Comparison of ENCODE assay signal across 23 mouse cellular contexts in the genomic region with DNA sequence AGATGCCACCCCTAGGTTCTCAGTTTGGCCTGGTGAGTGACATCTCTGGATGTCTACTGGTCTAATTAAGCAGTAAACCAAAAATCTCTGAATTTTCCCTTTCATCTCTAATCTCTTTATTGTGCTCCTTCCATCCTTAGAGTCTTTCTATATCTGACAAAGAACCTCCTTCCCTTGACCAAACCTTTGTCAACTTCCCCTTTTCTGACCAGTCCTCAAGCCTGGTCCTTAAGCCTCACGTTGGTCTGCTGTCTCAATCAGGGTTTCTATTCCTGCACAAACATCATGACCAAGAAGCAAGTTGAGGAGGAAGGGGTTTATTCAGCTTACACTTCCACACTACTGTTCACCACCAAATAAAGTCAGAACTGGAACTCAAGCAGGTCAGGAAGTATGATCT.
"Had no signal": no experiment of that assay in that cellular context is flagged by ENCODE, and none has a peak within 500 bp of the region (broad histone marks: within the 10 kb centered on the region; RNA-seq: fewer than 3 reads in every experiment).

No protein-coding gene starts in this region.

- H3K27ac ChIP-seq: intestine, embryonic 15.5 days; kidney, embryonic 15.5 days; left cerebral cortex, adult 2 months; liver, embryonic 14.5 days; lung, embryonic 15.5 days; midbrain, embryonic 10.5 days; neural tube, embryonic 13.5 days; stomach, embryonic 15.5 days had no signal

- ATAC-seq: intestine, embryonic 15.5 days had no signal

- DNase-seq: kidney, adult 11 months; kidney, adult 8-10 months; kidney, postnatal 10 days; kidney, postnatal 36 days; layer of hippocampus, postnatal 36 days; lung, adult 18-20 months; lung, postnatal 10 days; lung, postnatal 36 days; midbrain, embryonic 14.5 days; right cerebral cortex, adult 18-20 months; right cerebral cortex, postnatal 14 days; right cerebral cortex, postnatal 4 days; thymus, postnatal 25 days had no signal

- H3K4me1 ChIP-seq: intestine, embryonic 15.5 days; lung, embryonic 15.5 days; midbrain, embryonic 10.5 days; neural tube, embryonic 13.5 days; stomach, embryonic 15.5 days had no signal

- H3K9me3 ChIP-seq: intestine, embryonic 15.5 days; kidney, embryonic 15.5 days; lung, embryonic 15.5 days; midbrain, embryonic 10.5 days; neural tube, embryonic 13.5 days; stomach, embryonic 15.5 days had no signal

- H3K27me3 ChIP-seq: intestine, embryonic 15.5 days; kidney, embryonic 15.5 days; lung, embryonic 15.5 days; megakaryocyte, embryonic 14.5 days; neural tube, embryonic 13.5 days; stomach, embryonic 15.5 days had no signal

- H3K36me3 ChIP-seq: intestine, embryonic 15.5 days; kidney, embryonic 15.5 days; lung, embryonic 15.5 days; midbrain, embryonic 10.5 days; neural tube, embryonic 13.5 days; stomach, embryonic 15.5 days had no signal

- H3K9ac ChIP-seq: intestine, embryonic 15.5 days; kidney, embryonic 15.5 days; liver, embryonic 14.5 days; lung, embryonic 15.5 days; neural tube, embryonic 13.5 days; stomach, embryonic 15.5 days had no signal

- H3K4me2 ChIP-seq: intestine, embryonic 15.5 days; kidney, embryonic 15.5 days; lung, embryonic 15.5 days; neural tube, embryonic 13.5 days; stomach, embryonic 15.5 days had no signal

- H3K4me3 ChIP-seq: intestine, embryonic 15.5 days; kidney, embryonic 15.5 days; left cerebral cortex, adult 2 months; lung, embryonic 15.5 days; megakaryocyte, embryonic 14.5 days; midbrain, embryonic 10.5 days; myocyte; neural tube, embryonic 13.5 days; stomach, embryonic 15.5 days had no signal
